Comparison of ENCODE assay signal across 8 mouse cellular contexts in the genomic region with DNA sequence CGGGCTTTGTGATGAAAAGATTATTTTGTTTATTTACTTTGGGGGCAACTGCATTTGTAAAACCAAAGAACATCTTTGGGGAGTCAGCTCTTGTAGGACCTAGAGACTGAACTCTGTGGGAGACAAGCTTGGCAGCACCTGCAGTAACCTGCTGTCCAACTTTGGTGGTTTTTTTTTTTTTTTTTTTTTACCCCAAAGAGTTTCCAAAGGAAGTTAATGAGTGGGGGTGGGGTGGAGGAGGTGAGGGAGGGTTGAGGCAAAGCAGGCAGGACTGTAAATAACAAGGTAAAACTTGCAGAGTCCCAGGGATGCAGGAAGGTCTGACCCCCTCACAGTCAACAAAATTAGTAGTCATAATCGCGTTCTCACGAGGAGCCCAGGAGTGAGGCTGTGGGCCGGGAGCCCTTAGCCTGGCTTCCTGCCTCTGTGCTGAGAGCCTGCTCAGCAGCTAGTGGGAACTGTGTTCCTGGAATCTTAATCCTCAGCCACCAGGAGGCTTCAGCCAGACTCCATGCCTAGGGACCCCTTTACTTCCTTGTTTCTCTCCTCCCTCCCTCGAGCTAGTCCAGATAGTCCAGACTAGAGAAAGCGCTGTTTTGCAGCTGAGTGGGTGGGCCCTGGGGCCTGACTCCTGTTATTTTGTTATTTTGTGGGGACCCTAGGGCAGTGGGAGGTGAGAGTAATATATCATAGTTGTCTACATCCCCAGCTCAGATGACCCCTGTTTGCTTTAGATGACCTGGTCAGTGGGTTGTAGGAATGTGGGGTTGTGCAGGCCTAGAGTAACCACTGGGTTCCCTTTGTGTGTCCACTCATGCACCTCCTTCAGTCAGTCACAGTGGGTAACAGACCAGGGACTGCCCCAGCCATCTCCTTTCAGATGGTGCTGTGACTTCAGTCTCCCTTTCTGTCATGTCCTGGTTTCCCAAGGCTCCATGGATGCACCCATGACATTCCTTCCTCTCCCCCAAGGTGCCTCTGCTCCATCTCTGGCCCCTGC.
DNase-seq lines count a peak whose midpoint lies in the region; ATAC-seq and TF ChIP-seq lines count a peak whose summit lies in the region.

No protein-coding gene starts in this region.

- no peaks in the 10 kb centered on the region for H3K36me3 ChIP-seq in E14TG2a.4 (ENCODE audit: insufficient read depth, low read length)
- no peaks in the 10 kb centered on the region for H3K36me3 ChIP-seq in intestine, embryonic 16.5 days (ENCODE audit: control insufficient read depth, insufficient read depth, low read length)

- H3K4me2 ChIP-seq in intestine, embryonic 16.5 days (ENCODE audit: low read depth, low read length) = no peak overlapping the region

- no peak for TF ChIP-seq CTCF in E14TG2a.4 (conservative IDR thresholded peaks at IDR 0.05; ENCODE audit: low read length)

- WGBS in intestine, embryonic 16.5 days = 29% methylated on average over 7 of the region's 7 CpGs

- no peaks in the 10 kb centered on the region for H3K9me3 ChIP-seq in E14TG2a.4 (ENCODE audit: low read length)
- 0 out of 2 replicates have a peak, but pooled peaks cover 3% of the 10 kb centered on the region for H3K9me3 ChIP-seq in intestine, embryonic 16.5 days (ENCODE audit: control insufficient read depth, low read length)

- peak; percentile 12 for DNase-seq in CD4-positive, CD25-positive, alpha-beta regulatory T cell, adult 2 months (ENCODE audit: low read depth, low spot score)
- DNase-seq in kidney, postnatal 14 days = peak; percentile 7
- DNase-seq in kidney, adult 9 months = no peak
- no peak for DNase-seq in cerebellum, postnatal 36 days
- DNase-seq in adrenal gland, postnatal 25 days = no peak

- H3K27me3 ChIP-seq in E14TG2a.4 (ENCODE audit: insufficient read depth, low read length) = no peaks in the 10 kb centered on the region
- H3K27me3 ChIP-seq in intestine, embryonic 16.5 days (replicated peaks; ENCODE audit: control insufficient read depth, insufficient read depth, low read length) = no peaks in the 10 kb centered on the region

- H3K4me1 ChIP-seq in E14TG2a.4 (replicated peaks; ENCODE audit: low read depth, low read length) = peaks cover 64% of the 10 kb centered on the region
- H3K4me1 ChIP-seq in intestine, embryonic 16.5 days (ENCODE audit: control insufficient read depth, insufficient read depth, low read length) = peaks cover 15% of the 10 kb centered on the region

- peak overlapping the region; percentile 84; the same call in 1 of the 2 replicates for H3K27ac ChIP-seq in intestine, embryonic 16.5 days (ENCODE audit: low read length)

- H3K4me3 ChIP-seq in E14TG2a.4 (replicated peaks; ENCODE audit: low read length) = 0 out of 2 replicates have a peak overlapping the region, but pooled peaks have one; percentile 37
- H3K4me3 ChIP-seq in intestine, embryonic 16.5 days (ENCODE audit: low read length) = no peak overlapping the region

- peak overlapping the region; percentile 5; the same call in 1 of the 2 replicates for H3K9ac ChIP-seq in intestine, embryonic 16.5 days (ENCODE audit: low read depth, low read length)

- no peak for ATAC-seq in CD4-positive, CD25-positive, alpha-beta regulatory T cell, adult 4 months
- ATAC-seq in intestine, embryonic 16.5 days = peak; percentile 5; the same call in 1 of the 2 replicates

Comparison
In these comparisons a context has a peak if more than half of its experiments do, and no peak if none do; other contexts are left out.
1. DNase-seq: peak in CD4-positive, CD25-positive, alpha-beta regulatory T cell, adult 2 months (single experiment) and kidney, postnatal 14 days (single experiment); none in kidney, adult 9 months (single experiment), cerebellum, postnatal 36 days (0 of 2) and adrenal gland, postnatal 25 days (single experiment).